Mouse (Mus musculus): ENCODE results near the gene Golga2. TPM values are rescaled to one million over a fixed set of nuclear protein-coding genes. Genes with fewer than 3 reads are reported as not detected.

Gene Golga2
- total and polyA plus RNA-seq, 3 experiments, result 15.4 to 27.1 (median 23.0) TPM

GRCm38 (mm10) chr2:32319586-32320580 is 32.7 kb downstream of the Golga2 start:
- no peak overlapping the region for H3K9ac ChIP-seq (ENCODE audit: insufficient read depth, low read depth)
- H3K4me2 ChIP-seq (ENCODE audit: insufficient read depth, low read depth, poor library complexity, severe bottlenecking), result no peak overlapping the region
- H3K4me1 ChIP-seq (ENCODE audit: control insufficient read depth in 1 of 2, insufficient read depth in 2 of 2), result peaks cover 5 to 13% of the 10 kb centered on the region in 2 experiments
- no peak overlapping the region for H3K27ac ChIP-seq (ENCODE audit: insufficient read depth, low read depth)
- H3K4me3 ChIP-seq (replicated peaks in 1 of 3; ENCODE audit: low read depth in 2 of 3, low read length in 2 of 3, poor library complexity in 1 of 3), result no peak overlapping the region
- in situ Hi-C loops (cut with MboI; ENCODE audit: low pct_ligation_motif_present, low pct_unique_long_range_greater_than_20kb, low sequenced_read_pairs), result no loop called here
- no peaks in the 10 kb centered on the region for H3K36me3 ChIP-seq (replicated peaks in 1 of 2; ENCODE audit: control insufficient read depth in 1 of 2, insufficient read depth in 1 of 2, low read length in 1 of 2)
- dilution Hi-C loops (cut with MboI; ENCODE audit: extremely low pct_ligation_motif_present, extremely low pct_unique_long_range_greater_than_20kb, low sequenced_read_pairs), result no loop called here
- H3K27me3 ChIP-seq (replicated peaks), result peaks cover 75% of the 10 kb centered on the region
- H3K79me2 ChIP-seq (replicated peaks; ENCODE audit: control insufficient read depth, extremely low read depth, insufficient read depth, poor library complexity, severe bottlenecking), result no peaks in the 10 kb centered on the region
- no peak for DNase-seq (ENCODE audit: extremely low read depth)
- TF ChIP-seq MAFK (IDR thresholded peaks at IDR 0.05; ENCODE audit: insufficient replicate concordance, low read length) (no peak), NRF1 (IDR thresholded peaks at IDR 0.05; ENCODE audit: low read depth, low read length) (no peak), SMC3 (IDR thresholded peaks at IDR 0.05; ENCODE audit: low read depth, low read length) (no peak), MAX (IDR thresholded peaks at IDR 0.05; ENCODE audit: low read length) (no peak), GABPA (IDR thresholded peaks at IDR 0.05; ENCODE audit: insufficient replicate concordance, low read depth, low read length) (no peak), RCOR1 (conservative IDR thresholded peaks at IDR 0.05; ENCODE audit: low read depth, low read length) (no peak), PAX5 (IDR thresholded peaks at IDR 0.05; ENCODE audit: low read length) (no peak), HCFC1 (IDR thresholded peaks at IDR 0.05; ENCODE audit: low read depth, low read length) (no peak)
- peaks cover 3% of the 10 kb centered on the region for H3K9me3 ChIP-seq (replicated peaks; ENCODE audit: low read length)

GRCm38 (mm10) chr2:32320721-32321120 is 33.5 kb downstream of the Golga2 start:
- DNase-seq (ENCODE audit: extremely low read depth), result no peak
- Histone ChIP-seq H3K4me2 (ENCODE audit: insufficient read depth, low read depth, poor library complexity, severe bottlenecking) (no peak overlapping the region), H3K4me1 (ENCODE audit: control insufficient read depth in 1 of 2, insufficient read depth in 2 of 2) (peaks cover 2 to 13% of the 10 kb centered on the region in 2 experiments), H3K9me3 (replicated peaks; ENCODE audit: low read length) (peaks cover 3% of the 10 kb centered on the region), H3K36me3 (replicated peaks in 1 of 2; ENCODE audit: control insufficient read depth in 1 of 2, insufficient read depth in 1 of 2, low read length in 1 of 2) (no peaks in the 10 kb centered on the region), H3K9ac (ENCODE audit: insufficient read depth, low read depth) (no peak overlapping the region), H3K79me2 (replicated peaks; ENCODE audit: control insufficient read depth, extremely low read depth, insufficient read depth, poor library complexity, severe bottlenecking) (no peaks in the 10 kb centered on the region), H3K27ac (ENCODE audit: insufficient read depth, low read depth) (no peak overlapping the region), H3K27me3 (replicated peaks) (peaks cover 76% of the 10 kb centered on the region), H3K4me3 (replicated peaks in 1 of 3; ENCODE audit: low read depth in 2 of 3, low read length in 2 of 3, poor library complexity in 1 of 3) (no peak overlapping the region)
- in situ Hi-C loops (cut with MboI; ENCODE audit: low pct_ligation_motif_present, low pct_unique_long_range_greater_than_20kb, low sequenced_read_pairs) (no loop called here), dilution Hi-C loops (cut with MboI; ENCODE audit: extremely low pct_ligation_motif_present, extremely low pct_unique_long_range_greater_than_20kb, low sequenced_read_pairs) (no loop called here)
- TF ChIP-seq TCF12 (IDR thresholded peaks at IDR 0.05; ENCODE audit: low read depth, low read length) (no peak), MYC (IDR thresholded peaks at IDR 0.05; ENCODE audit: low read depth, low read length) (no peak), KAT2A (IDR thresholded peaks at IDR 0.05; ENCODE audit: insufficient replicate concordance, low read length) (no peak), HCFC1 (IDR thresholded peaks at IDR 0.05; ENCODE audit: low read depth, low read length) (no peak), NRF1 (IDR thresholded peaks at IDR 0.05; ENCODE audit: low read depth, low read length) (no peak), CTCF (conservative IDR thresholded peaks at IDR 0.05 in 1 of 2, IDR thresholded peaks at IDR 0.05 in 1 of 2; ENCODE audit: low read depth in 2 of 2, low read length in 2 of 2) (no peak), ZC3H11A (IDR thresholded peaks at IDR 0.05; ENCODE audit: low read depth, low read length) (no peak), RCOR1 (conservative IDR thresholded peaks at IDR 0.05; ENCODE audit: low read depth, low read length) (no peak), CHD2 (IDR thresholded peaks at IDR 0.05; ENCODE audit: low read length) (no peak), MAX (IDR thresholded peaks at IDR 0.05; ENCODE audit: low read length) (no peak), TBP (conservative IDR thresholded peaks at IDR 0.05; ENCODE audit: low read depth, low read length) (no peak), NELFE (IDR thresholded peaks at IDR 0.05; ENCODE audit: low read depth, low read length) (no peak)
